Mouse (Mus musculus): ENCODE measurements at regions not wholly inside any gene's neighbourhood (a gene's known extent, or its start where the extent isn't known, plus 50 kb on each side); places are given as distances from the start of the nearest gene placed in this dataset.

DNA sequence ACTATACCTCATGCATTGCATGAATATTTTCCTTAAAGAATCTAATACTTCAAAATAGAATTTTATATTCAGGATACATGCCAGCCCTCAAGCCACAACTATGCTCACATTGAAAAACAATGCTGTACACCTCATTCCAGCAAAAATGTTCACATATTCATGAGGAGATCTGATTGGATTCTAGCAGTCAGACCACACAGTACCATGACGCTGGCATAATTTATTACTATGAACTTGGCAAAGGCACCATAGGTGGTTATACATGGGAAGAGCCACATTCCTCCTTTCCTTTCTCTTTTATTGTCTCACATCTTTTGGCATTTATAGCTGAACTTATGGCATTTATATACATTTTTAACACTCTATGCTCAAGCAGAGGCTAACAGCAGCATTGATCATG, 499.8 kb upstream of the Adamts5 start:
- no peak for TF ChIP-seq CTCF (IDR thresholded peaks at IDR 0.05; ENCODE audit: low read depth, low read length)
- TF ChIP-seq POLR2A (IDR thresholded peaks at IDR 0.05; ENCODE audit: extremely low read depth, insufficient read depth, low read length) = no peak

Measured in liver, adult 2 months (tissue).